Mouse (Mus musculus): Measurements from ENCODE around the gene Gfod2. TPM values are rescaled to one million over a fixed set of nuclear protein-coding genes. Genes with fewer than 3 reads are reported as not detected.

The Gfod2 gene
- total and polyA plus RNA-seq, 3 experiments: 7.0 to 8.3 TPM; not detected in 1

DNA sequence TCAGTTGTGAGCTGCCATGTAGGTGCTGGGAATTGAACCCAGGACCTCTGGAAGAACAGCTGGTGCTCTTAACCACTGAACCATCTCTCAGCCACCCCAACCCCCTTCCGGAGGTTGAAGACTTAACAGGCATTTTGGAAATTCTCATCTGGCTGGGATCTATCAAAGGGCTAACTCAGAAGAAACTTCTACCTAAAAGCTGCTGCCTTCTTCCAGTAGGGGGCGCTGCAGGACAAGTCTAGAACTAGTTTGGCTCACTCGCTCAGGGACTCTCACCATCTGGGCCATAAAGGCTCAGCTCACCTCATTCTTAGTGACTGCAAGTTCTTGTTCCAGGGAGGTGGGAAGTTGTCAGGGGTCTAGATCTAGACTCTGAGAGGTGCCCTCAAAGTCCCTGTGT, 44.3 kb downstream of the Gfod2 start (continued):
- no peak for TF ChIP-seq NELFE (IDR thresholded peaks at IDR 0.05; ENCODE audit: low read depth, low read length)
- no peak for TF ChIP-seq POLR2AphosphoS5 (IDR thresholded peaks at IDR 0.05; ENCODE audit: borderline replicate concordance, low read depth, low read length)
- no peak for TF ChIP-seq ZMIZ1 (IDR thresholded peaks at IDR 0.05; ENCODE audit: low read depth, low read length)
- TF ChIP-seq KAT2A (conservative IDR thresholded peaks at IDR 0.05; ENCODE audit: low read depth, low read length): no peak
- no peak for TF ChIP-seq TCF12 (IDR thresholded peaks at IDR 0.05; ENCODE audit: low read depth, low read length)
- peak; percentile 90 for TF ChIP-seq SMC3 (IDR thresholded peaks at IDR 0.05; ENCODE audit: low read depth, low read length)
- TF ChIP-seq TBP (IDR thresholded peaks at IDR 0.05; ENCODE audit: low read depth, low read length): peak; percentile 90
- no peak for TF ChIP-seq NRF1 (IDR thresholded peaks at IDR 0.05; ENCODE audit: insufficient read depth, low read depth, low read length, poor library complexity, severe bottlenecking)
- no peak for TF ChIP-seq CHD2 (IDR thresholded peaks at IDR 0.05; ENCODE audit: low read length)
- no peak for TF ChIP-seq CHD1 (IDR thresholded peaks at IDR 0.05; ENCODE audit: low read depth, low read length)
- no peak; the same call in 1 of the 2 replicates for TF ChIP-seq SIN3A (IDR thresholded peaks at IDR 0.05; ENCODE audit: low read length)
- TF ChIP-seq ETS1 (IDR thresholded peaks at IDR 0.05; ENCODE audit: low read depth, low read length): no peak
- 0 out of 2 replicates have a peak, but pooled peaks have one; percentile 17 for TF ChIP-seq MYC (IDR thresholded peaks at IDR 0.05; ENCODE audit: low read depth, low read length)
- TF ChIP-seq MYB (IDR thresholded peaks at IDR 0.05; ENCODE audit: low read depth, low read length): no peak
- TF ChIP-seq USF1 (IDR thresholded peaks at IDR 0.05; ENCODE audit: low read depth, low read length): no peak
- TF ChIP-seq RCOR1 (IDR thresholded peaks at IDR 0.05; ENCODE audit: low read depth, low read length): no peak
- peak; percentile 85 for TF ChIP-seq ZC3H11A (IDR thresholded peaks at IDR 0.05; ENCODE audit: low read depth, low read length)

DNA sequence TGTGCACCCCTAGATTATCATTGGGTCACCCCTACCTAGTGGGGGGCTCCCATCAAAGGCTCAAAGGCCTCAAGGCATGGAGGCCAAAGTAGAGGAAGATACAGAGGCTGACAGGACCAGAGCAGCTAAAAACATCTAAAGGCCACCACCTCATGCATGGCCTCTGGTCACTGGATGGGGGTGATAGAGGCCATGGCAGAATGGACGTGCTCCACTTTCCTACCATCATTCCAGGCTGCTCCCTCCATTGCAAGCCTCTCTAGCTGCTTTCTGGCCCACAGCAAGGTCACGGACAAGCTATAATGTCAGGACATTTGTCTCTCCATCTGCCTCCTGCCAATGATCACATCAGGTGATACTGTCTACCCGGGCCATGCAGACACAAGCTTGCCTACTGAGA, 46.2 kb downstream of the Gfod2 start:
- TF ChIP-seq CHD1 (IDR thresholded peaks at IDR 0.05; ENCODE audit: low read depth, low read length): no peak
- no peak for TF ChIP-seq MYC (IDR thresholded peaks at IDR 0.05; ENCODE audit: low read depth, low read length)
- no peak for TF ChIP-seq RCOR1 (IDR thresholded peaks at IDR 0.05; ENCODE audit: low read depth, low read length)
- TF ChIP-seq GATA1 (IDR thresholded peaks at IDR 0.05; ENCODE audit: low read depth, low read length): no peak
- no peak for TF ChIP-seq MAZ (IDR thresholded peaks at IDR 0.05; ENCODE audit: low read depth, low read length)
- TF ChIP-seq BHLHE40 (IDR thresholded peaks at IDR 0.05; ENCODE audit: borderline replicate concordance, low read depth, low read length): no peak
- TF ChIP-seq POLR2AphosphoS2 (IDR thresholded peaks at IDR 0.05; ENCODE audit: low read length): no peak
- TF ChIP-seq CTCF (IDR thresholded peaks at IDR 0.05 in 2 of 3, conservative IDR thresholded peaks at IDR 0.05 in 1 of 3; ENCODE audit: control insufficient read depth in 1 of 3, insufficient read depth in 1 of 3, low read depth in 2 of 3, low read length in 3 of 3, poor library complexity in 1 of 3, severe bottlenecking in 1 of 3): no peak
- no peak for TF ChIP-seq GABPA (IDR thresholded peaks at IDR 0.05; ENCODE audit: low read depth, low read length)
- no peak for TF ChIP-seq NELFE (IDR thresholded peaks at IDR 0.05; ENCODE audit: low read depth, low read length)
- no peak for TF ChIP-seq ETS1 (IDR thresholded peaks at IDR 0.05; ENCODE audit: low read depth, low read length)
- no peak for TF ChIP-seq NRF1 (IDR thresholded peaks at IDR 0.05; ENCODE audit: insufficient read depth, low read depth, low read length, poor library complexity, severe bottlenecking)
- no peak for TF ChIP-seq TBP (IDR thresholded peaks at IDR 0.05; ENCODE audit: low read depth, low read length)
- H3K36me3 ChIP-seq (ENCODE audit: control insufficient read depth in 1 of 2, insufficient read depth in 2 of 2, low read length in 2 of 2): 0 out of 4 replicates have a peak, but pooled peaks cover 0 to 2% of the 10 kb centered on the region in 2 experiments
- peaks cover 0 to 4% of the 10 kb centered on the region in 2 experiments; a peak in 2 of 4 replicates for H3K4me1 ChIP-seq (ENCODE audit: control insufficient read depth in 1 of 2, insufficient read depth in 2 of 2, low read length in 2 of 2)
- no peak overlapping the region for H3K9ac ChIP-seq (ENCODE audit: control insufficient read depth, low read depth, low read length, poor library complexity, severe bottlenecking)
- no peaks in the 10 kb centered on the region for H3K27me3 ChIP-seq (ENCODE audit: control insufficient read depth in 1 of 2, insufficient read depth in 2 of 2, low read length in 2 of 2)
- H3K27ac ChIP-seq (ENCODE audit: control insufficient read depth, low read depth, low read length): no peak overlapping the region
- peaks cover 6% of the 10 kb centered on the region for H3K79me2 ChIP-seq (ENCODE audit: control insufficient read depth, insufficient read depth, low read length, poor library complexity)
- DNase-seq (ENCODE audit: low read depth, low spot score): no peak
- no peak overlapping the region for H3K4me3 ChIP-seq (ENCODE audit: control insufficient read depth in 1 of 2, insufficient read depth in 1 of 2, low read depth in 2 of 2, low read length in 2 of 2)
- H3K9me3 ChIP-seq (replicated peaks; ENCODE audit: insufficient read depth, low read length): no peaks in the 10 kb centered on the region
